Mouse (Mus musculus) hindbrain, embryonic 16.5 days (tissue): Measurements from ENCODE around the gene Slc35g2. TPM values are rescaled to one million over a fixed set of nuclear protein-coding genes. Genes with fewer than 3 reads are reported as not detected.

Experiments
- ATAC-seq: fragments of 200-750 bp; cut with Nextera tagmentation; 2 replicates; pipeline ENCODE4 v1.8.0; 2017; ENCODE audit warnings: moderate TSS enrichment, moderate library complexity
- H3K27ac ChIP-seq: fragments of 300-500 bp; sonication (generic); 2 replicates; pipeline ENCODE4 v1.5.1; 2014; ENCODE audit warnings: low read depth, mild to moderate bottlenecking, control low read depth, low read length, moderate library complexity
- H3K27me3 ChIP-seq: fragments of 300-500 bp; sonication (generic); replicated peaks from 2 replicates; pipeline ENCODE4 v1.6.1; 2014; ENCODE audit warnings: low read length; ENCODE audit not compliant: control insufficient read depth, insufficient read depth
- H3K36me3 ChIP-seq: fragments of 300-500 bp; sonication (generic); 2 replicates; pipeline ENCODE4 v1.6.1; 2014; ENCODE audit warnings: mild to moderate bottlenecking, low read length, moderate library complexity, mixed read lengths; ENCODE audit not compliant: control insufficient read depth, insufficient read depth
- H3K4me1 ChIP-seq: fragments of 300-500 bp; sonication (generic); 2 replicates; pipeline ENCODE4 v1.6.1; 2014; ENCODE audit warnings: low read depth, low read length; ENCODE audit not compliant: control insufficient read depth, insufficient read depth
- H3K4me2 ChIP-seq: fragments of 300-500 bp; sonication (generic); 2 replicates; pipeline ENCODE4 v1.6.1; 2014; ENCODE audit warnings: mild to moderate bottlenecking, low read length, control low read depth, moderate library complexity
- H3K4me3 ChIP-seq: fragments of 300-500 bp; sonication (generic); 2 replicates; pipeline ENCODE4 v1.5.1; 2014; ENCODE audit warnings: mild to moderate bottlenecking, low read length, control low read depth, moderate library complexity
- H3K9ac ChIP-seq: fragments of 300-500 bp; sonication (generic); 2 replicates; pipeline ENCODE4 v1.6.1; 2014; ENCODE audit warnings: low read depth, mild to moderate bottlenecking, control low read depth, low read length, moderate library complexity
- H3K9me3 ChIP-seq: fragments of 300-500 bp; sonication (generic); 2 replicates; pipeline ENCODE4 v1.6.1; 2014; ENCODE audit warnings: mild to moderate bottlenecking, low read length, moderate library complexity; ENCODE audit not compliant: control insufficient read depth
- WGBS: fragments of 180-500 bp; shearing (Covaris S2); extraction: QIAGEN DNeasy Blood & Tissue Kit; methylation state at CpG from one replicate; pipeline ENCODE4 v1.1.7; 2014; 5-methylcytosine and 5-hydroxymethylcytosine counted together
- polyA plus RNA-seq: library from polyadenylated mRNA; unstranded; fragments of >200 nt; fragmentation: Nextera tagmentation; extraction: Ambion mirVana; gene quantifications from 2 replicates; pipeline ENCODE4 v1.2.1, GENCODE M21; 2015

Gene Slc35g2
- polyA plus RNA-seq, 1 experiment from 2014 or later, result 33.0 TPM

GRCm38 (mm10) chr9:100507581-100507980, 63.3 kb downstream of the Slc35g2 start:
- Histone ChIP-seq H3K9ac (no peak overlapping the region), H3K9me3 (no peaks in the 10 kb centered on the region), H3K4me1 (no peaks in the 10 kb centered on the region), H3K27ac (no peak overlapping the region), H3K27me3 (no peaks in the 10 kb centered on the region), H3K4me2 (no peak overlapping the region), H3K36me3 (no peaks in the 10 kb centered on the region), H3K4me3 (no peak overlapping the region)
- WGBS, result 86% methylated on average over 2 of the region's 2 CpGs
- ATAC-seq, result no peak

GRCm38 (mm10) chr9:100506652-100507051, 64.2 kb downstream of the Slc35g2 start:
- H3K4me1 ChIP-seq, result no peaks in the 10 kb centered on the region
- H3K9me3 ChIP-seq, result no peaks in the 10 kb centered on the region
- no peak overlapping the region for H3K27ac ChIP-seq
- no peak for ATAC-seq
- H3K9ac ChIP-seq, result no peak overlapping the region
- H3K36me3 ChIP-seq, result no peaks in the 10 kb centered on the region; the same call in 1 of the 2 replicates
- H3K4me2 ChIP-seq, result no peak overlapping the region
- H3K27me3 ChIP-seq, result no peaks in the 10 kb centered on the region
- H3K4me3 ChIP-seq, result no peak overlapping the region
- WGBS, result 71% methylated on average over 2 of the region's 2 CpGs

- Histone ChIP-seq H3K9ac (no peak overlapping the region), H3K4me1 (no peaks in the 10 kb centered on the region), H3K36me3 (peaks cover 2% of the 10 kb centered on the region; the same call in 1 of the 2 replicates), H3K4me3 (no peak overlapping the region), H3K9me3 (no peaks in the 10 kb centered on the region), H3K4me2 (no peak overlapping the region), H3K27me3 (no peaks in the 10 kb centered on the region), H3K27ac (no peak overlapping the region)
- no peak for ATAC-seq
- WGBS, result 96% methylated on average over 4 of the region's 4 CpGs
Measured at GRCm38 (mm10) chr9:100505498-100505897, 65.4 kb downstream of the Slc35g2 start.

Other genes starting within 250 kb of the Slc35g2 start
- 0.66 and 1.1 TPM in 2 replicates for gene Il20rb, start 84.3 kb downstream of the Slc35g2 start, polyA plus RNA-seq
- 60.3 and 61.6 TPM in 2 replicates for gene Nck1, start 25.0 kb downstream of the Slc35g2 start, polyA plus RNA-seq
- gene Stag1, start 26.7 kb upstream of the Slc35g2 start, polyA plus RNA-seq, result 21.9 and 23.4 TPM in 2 replicates